Mouse (Mus musculus): Measurements from ENCODE around the gene Ccdc88c. TPM values are rescaled to one million over a fixed set of nuclear protein-coding genes. Genes with fewer than 3 reads are reported as not detected.

The Ccdc88c gene
- polyA plus RNA-seq, 1 experiment from 2014 or later, result 10.8 TPM

DNA sequence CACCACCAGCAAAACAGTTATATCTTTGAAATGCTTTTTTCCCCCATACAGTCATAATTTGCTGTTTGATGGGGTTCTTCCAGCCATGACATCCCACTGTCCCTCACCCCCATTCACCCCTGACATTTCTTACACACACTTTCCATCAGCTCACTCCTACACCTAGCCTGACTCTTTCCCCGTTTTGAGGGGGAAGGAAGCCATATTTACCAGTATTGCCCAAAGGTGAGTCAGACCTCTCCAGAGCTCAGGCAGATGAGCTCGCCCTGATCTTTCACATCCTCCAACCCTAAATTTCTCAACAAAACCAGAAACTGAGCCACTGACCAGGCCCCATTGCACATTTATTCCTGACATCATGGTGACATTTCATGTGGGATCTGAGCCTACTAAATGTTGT, 157.0 kb downstream of the Ccdc88c start:
- H3K4me3 ChIP-seq, result no peak overlapping the region
- no peaks in the 10 kb centered on the region for H3K9me3 ChIP-seq
- no peaks in the 10 kb centered on the region for H3K27me3 ChIP-seq (replicated peaks; ENCODE audit: low read depth, poor library complexity, severe bottlenecking)
- no peaks in the 10 kb centered on the region for H3K4me1 ChIP-seq
- no peak for DNase-seq (ENCODE audit: low spot score)
- no peaks in the 10 kb centered on the region for H3K36me3 ChIP-seq (replicated peaks)
- WGBS, result 83% methylated on average over 2 of the region's 2 CpGs
- H3K27ac ChIP-seq (replicated peaks), result no peak overlapping the region

DNA sequence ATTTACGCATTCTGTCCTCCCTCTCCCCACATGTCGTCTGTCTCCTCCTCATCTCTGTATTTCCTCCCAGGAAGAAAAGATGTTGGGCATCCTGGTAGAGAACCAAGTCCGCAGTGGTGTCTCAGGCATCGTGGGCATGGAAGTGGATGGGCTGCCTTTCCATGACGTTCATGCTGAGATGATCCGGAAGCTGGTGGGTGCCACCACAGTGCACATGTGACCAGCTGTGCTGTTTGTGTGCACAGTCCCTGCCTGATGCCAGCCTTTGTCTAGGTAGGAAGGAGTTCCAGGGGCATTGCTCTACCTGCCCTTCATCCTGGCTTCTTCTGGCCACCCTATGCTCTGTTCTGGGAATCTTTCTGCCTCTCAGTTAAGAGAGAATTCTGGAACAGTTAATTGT, 157.6 kb downstream of the Ccdc88c start:
- H3K36me3 ChIP-seq (replicated peaks), result no peaks in the 10 kb centered on the region
- 88% methylated on average over 6 of the region's 6 CpGs for WGBS
- H3K27ac ChIP-seq (replicated peaks), result no peak overlapping the region
- no peak overlapping the region for H3K4me3 ChIP-seq
- no peaks in the 10 kb centered on the region for H3K9me3 ChIP-seq
- no peaks in the 10 kb centered on the region for H3K27me3 ChIP-seq (replicated peaks; ENCODE audit: low read depth, poor library complexity, severe bottlenecking)
- H3K4me1 ChIP-seq, result no peaks in the 10 kb centered on the region
- DNase-seq (ENCODE audit: low spot score), result no peak

- Histone ChIP-seq H3K4me1 (no peaks in the 10 kb centered on the region), H3K27me3 (replicated peaks; ENCODE audit: low read depth, poor library complexity, severe bottlenecking) (no peaks in the 10 kb centered on the region), H3K9me3 (no peaks in the 10 kb centered on the region), H3K36me3 (replicated peaks) (no peaks in the 10 kb centered on the region), H3K4me3 (no peak overlapping the region), H3K27ac (replicated peaks) (no peak overlapping the region)
- no peak for DNase-seq (ENCODE audit: low spot score)
- 50% methylated on average over 4 of the region's 4 CpGs for WGBS
Measured at GRCm38 (mm10) chr12:100868049-100868622, 160.7 kb downstream of the Ccdc88c start.

DNA sequence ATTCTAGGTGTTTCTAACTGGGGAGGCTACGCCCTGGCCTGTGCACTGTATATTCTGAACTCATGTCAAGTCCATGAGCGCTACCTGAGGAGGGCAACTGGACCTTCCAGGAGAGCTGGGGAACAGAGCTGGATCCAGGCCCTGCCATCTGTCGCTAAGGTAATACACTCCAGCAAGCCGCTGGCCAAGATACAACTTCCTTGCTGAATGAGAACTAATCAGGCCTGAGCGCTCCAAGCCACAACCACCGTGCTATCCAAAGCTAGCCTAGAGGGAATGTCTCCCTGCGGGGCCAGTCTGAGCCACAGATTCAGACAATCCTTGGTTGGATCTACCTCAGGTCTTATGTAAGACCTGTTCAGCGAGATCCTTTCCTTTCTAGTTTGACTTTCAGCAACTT, 161.8 kb downstream of the Ccdc88c start:
- DNase-seq (ENCODE audit: low spot score), result no peak

DNA sequence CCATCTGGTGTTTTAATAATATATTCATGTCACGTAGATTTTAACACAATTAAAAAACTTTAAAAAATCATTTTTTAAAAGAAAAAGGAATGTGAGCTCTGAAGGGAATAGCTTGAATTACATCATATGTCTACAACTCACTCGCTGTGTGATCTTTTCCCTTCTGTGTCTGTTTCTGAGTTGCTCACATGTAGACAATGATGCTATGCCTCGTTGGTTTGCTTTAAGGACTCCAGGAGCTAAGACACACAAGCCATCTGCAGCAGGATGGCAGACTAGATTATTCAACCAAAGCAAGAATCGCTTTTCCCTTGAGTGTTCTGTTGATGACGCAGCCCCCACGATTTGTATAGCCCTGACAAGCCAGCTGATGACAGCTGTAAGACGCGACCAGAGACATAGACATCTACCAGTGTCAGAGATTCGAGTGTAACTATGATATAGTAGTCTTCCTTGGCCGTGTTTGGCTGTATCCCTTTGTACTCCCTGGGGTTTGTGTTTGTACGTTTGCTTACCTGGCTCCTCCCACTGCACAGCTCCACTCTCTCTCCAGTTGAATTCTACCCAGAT, 163.3 kb downstream of the Ccdc88c start:
- no peaks in the 10 kb centered on the region for H3K36me3 ChIP-seq (replicated peaks)
- no peaks in the 10 kb centered on the region for H3K4me1 ChIP-seq
- no peaks in the 10 kb centered on the region for H3K9me3 ChIP-seq
- no peak overlapping the region for H3K4me3 ChIP-seq
- 84% methylated on average over 11 of the region's 11 CpGs for WGBS
- H3K27ac ChIP-seq (replicated peaks), result no peak overlapping the region
- H3K27me3 ChIP-seq (replicated peaks; ENCODE audit: low read depth, poor library complexity, severe bottlenecking), result no peaks in the 10 kb centered on the region
- no peak for DNase-seq (ENCODE audit: low spot score)

More for the DNA sequence above, 161.8 kb downstream of the Ccdc88c start:
- H3K27me3 ChIP-seq (replicated peaks; ENCODE audit: low read depth, poor library complexity, severe bottlenecking), result no peaks in the 10 kb centered on the region
- no peaks in the 10 kb centered on the region for H3K9me3 ChIP-seq
- 86% methylated on average over 8 of the region's 8 CpGs for WGBS
- H3K36me3 ChIP-seq (replicated peaks), result no peaks in the 10 kb centered on the region
- no peak overlapping the region for H3K4me3 ChIP-seq
- H3K4me1 ChIP-seq, result no peaks in the 10 kb centered on the region
- no peak overlapping the region for H3K27ac ChIP-seq (replicated peaks)

DNA sequence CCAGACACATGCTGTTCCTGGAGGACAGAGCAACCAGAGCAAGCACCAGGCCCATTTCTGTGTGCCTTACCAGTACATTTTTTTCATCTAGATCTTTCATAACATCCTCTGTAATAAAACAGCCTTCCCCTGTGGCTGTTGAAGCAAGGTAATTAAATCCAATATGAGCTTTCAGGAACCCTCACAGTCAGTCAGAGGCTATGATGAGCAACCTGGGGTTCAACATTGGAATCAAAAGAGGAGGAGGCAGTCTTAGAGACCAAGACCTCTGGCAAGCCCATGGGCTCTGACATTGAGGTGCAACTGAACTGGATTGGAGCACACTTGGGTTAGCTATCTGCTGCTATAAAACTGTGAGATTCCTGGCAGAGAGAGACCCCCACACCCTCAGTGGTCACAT, 163.8 kb downstream of the Ccdc88c start:
- H3K27ac ChIP-seq (replicated peaks), result no peak overlapping the region

DNA sequence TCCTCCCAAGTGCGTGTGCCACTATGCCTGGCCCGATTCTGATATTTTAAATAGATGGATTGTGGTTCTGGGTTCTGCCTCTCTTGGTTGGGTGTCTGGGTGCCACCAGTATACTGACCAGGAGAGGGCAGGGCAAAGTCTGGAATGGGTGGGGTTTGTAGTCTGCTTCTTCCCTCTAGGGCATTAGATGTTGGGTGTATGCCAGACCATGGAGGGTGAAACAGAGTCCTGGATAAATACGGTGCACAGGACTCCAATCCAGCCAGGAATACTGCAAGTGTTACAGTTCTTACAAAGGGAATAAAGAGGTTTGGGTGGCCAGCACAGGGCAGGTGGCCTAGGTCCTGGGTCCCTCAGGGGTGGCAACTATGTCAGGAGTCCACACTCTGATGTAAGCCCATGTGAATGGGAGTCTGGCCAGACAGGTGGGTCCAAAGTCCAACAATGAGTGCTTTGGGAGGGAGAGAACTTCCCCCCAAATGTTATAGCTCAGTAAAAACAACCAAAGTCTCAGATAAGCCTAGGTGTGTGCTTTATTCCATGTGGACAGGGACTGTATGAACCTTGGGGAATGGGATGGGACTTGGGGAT, 165.9 kb downstream of the Ccdc88c start:
- Histone ChIP-seq H3K36me3 (replicated peaks) (no peaks in the 10 kb centered on the region), H3K4me1 (no peaks in the 10 kb centered on the region), H3K4me3 (no peak overlapping the region), H3K27me3 (replicated peaks; ENCODE audit: low read depth, poor library complexity, severe bottlenecking) (no peaks in the 10 kb centered on the region), H3K9me3 (no peaks in the 10 kb centered on the region), H3K27ac (replicated peaks) (no peak overlapping the region)
- no peak for DNase-seq (ENCODE audit: low spot score)
- 88% methylated on average over 3 of the region's 3 CpGs for WGBS

More for the DNA sequence above, 163.8 kb downstream of the Ccdc88c start:
- H3K4me3 ChIP-seq, result no peak overlapping the region
- no peak for DNase-seq (ENCODE audit: low spot score)
- no peaks in the 10 kb centered on the region for H3K9me3 ChIP-seq
- no peaks in the 10 kb centered on the region for H3K27me3 ChIP-seq (replicated peaks; ENCODE audit: low read depth, poor library complexity, severe bottlenecking)
- no peaks in the 10 kb centered on the region for H3K36me3 ChIP-seq (replicated peaks)
- no peaks in the 10 kb centered on the region for H3K4me1 ChIP-seq

DNA sequence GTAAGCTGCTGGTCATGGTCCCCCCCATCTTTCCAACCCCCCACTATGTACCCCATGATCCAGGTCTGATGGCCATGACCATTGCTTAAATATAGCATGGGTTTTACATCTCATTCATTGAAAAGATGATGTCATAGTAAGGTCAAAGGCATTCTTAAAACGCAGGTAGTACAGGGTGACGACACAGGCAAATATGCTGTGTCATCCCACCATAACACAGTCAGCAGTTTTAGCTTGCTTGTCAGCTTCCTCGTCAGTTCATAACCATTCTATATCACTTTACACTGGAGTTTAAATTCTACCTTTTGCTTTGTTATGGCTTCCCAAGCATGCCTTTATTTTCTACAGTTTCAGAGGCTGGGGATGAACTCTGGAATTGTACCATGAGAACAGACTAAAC, 166.6 kb downstream of the Ccdc88c start:
- Histone ChIP-seq H3K9me3 (no peaks in the 10 kb centered on the region), H3K4me3 (no peak overlapping the region), H3K27ac (replicated peaks) (no peak overlapping the region), H3K4me1 (no peaks in the 10 kb centered on the region), H3K27me3 (replicated peaks; ENCODE audit: low read depth, poor library complexity, severe bottlenecking) (no peaks in the 10 kb centered on the region), H3K36me3 (replicated peaks) (no peaks in the 10 kb centered on the region)
- WGBS, result 78% methylated on average over 3 of the region's 3 CpGs
- DNase-seq (ENCODE audit: low spot score), result no peak

MicroRNAs within 50 kb of the gene (microRNA counts, 519-probe panel; counts per million panel counts)
- 188 counts per million, percentile 57 among the panel's probes with 10 or more counts for microRNA mmu-miR-1190

Small RNA genes lying within 50 kb of the gene (microRNA-seq; reads per million reads assigned to microRNA genes)
- gene Mir1190, result not detected

Other genes with a start within 250 kb of the Ccdc88c start
- gene Dglucy, start 250.0 kb downstream of the Ccdc88c start, polyA plus RNA-seq (2016; fragmentation: Nextera tagmentation; extraction: Ambion mirVana), result 0.24 TPM in 1 of 2 replicates, not detected in the other
- 0.21 and 0.34 TPM in 2 replicates for gene Gpr68, start 120.9 kb downstream of the Ccdc88c start, polyA plus RNA-seq (2016; fragmentation: Nextera tagmentation; extraction: Ambion mirVana)
- 50.5 and 55.4 TPM in 2 replicates for gene Ppp4r3a, start 54.6 kb upstream of the Ccdc88c start, polyA plus RNA-seq (2016; fragmentation: Nextera tagmentation; extraction: Ambion mirVana)

Measured in embryonic facial prominence, embryonic 10.5 days (tissue).